Mouse (Mus musculus) testis, adult 2 months (tissue): ENCODE data around the gene Cfap20. TPM values are rescaled to one million over a fixed set of nuclear protein-coding genes. Genes with fewer than 3 reads are reported as not detected.
A peak's percentile ranks its signal among the peaks of the same experiment; 100 is the strongest.

Experiments used
- H3K27ac ChIP-seq: fragments of 200-500 bp; 2 replicates; pipeline ENCODE4 v1.5.1; 2012; ENCODE audit warnings: low read depth, low read length; ENCODE audit not compliant: control insufficient read depth, insufficient read depth
- H3K27me3 ChIP-seq: fragments of 200-500 bp; 2 replicates; pipeline ENCODE4 v1.6.1; 2012; ENCODE audit warnings: mild to moderate bottlenecking, low read length, moderate library complexity; ENCODE audit not compliant: control insufficient read depth, insufficient read depth
- H3K36me3 ChIP-seq: fragments of 200-500 bp; 2 replicates; pipeline ENCODE4 v1.6.1; 2012; ENCODE audit warnings: mild to moderate bottlenecking, low read length; ENCODE audit not compliant: control insufficient read depth, insufficient read depth
- H3K4me1 ChIP-seq: fragments of 200-500 bp; 2 replicates; pipeline ENCODE4 v1.6.1; 2012; ENCODE audit warnings: low read length; ENCODE audit not compliant: control insufficient read depth, insufficient read depth
- H3K4me3 ChIP-seq: fragments of 200-500 bp; 2 replicates; pipeline ENCODE4 v1.5.1; 2012; ENCODE audit warnings: low read depth, mild to moderate bottlenecking, low read length, moderate library complexity, mixed read lengths; ENCODE audit not compliant: control insufficient read depth
- CTCF ChIP-seq: fragments of 200-500 bp; IDR thresholded peaks from 2 replicates; pipeline ENCODE4 v1.5.1; 2012; ENCODE audit warnings: low read depth, mild to moderate bottlenecking, inconsistent platforms, low read length, moderate library complexity; ENCODE audit not compliant: control insufficient read depth, insufficient read depth, insufficient replicate concordance
- POLR2A ChIP-seq: fragments of 200-500 bp; IDR thresholded peaks from 2 replicates; pipeline ENCODE4 v1.6.1; 2012; ENCODE audit warnings: low read depth, mild to moderate bottlenecking, inconsistent platforms, low read length, moderate library complexity; ENCODE audit not compliant: control insufficient read depth
- polyA plus RNA-seq: library from polyadenylated mRNA; depleted of rRNA; stranded (reverse); fragments of >200 nt; gene quantifications from 2 replicates; pipeline ENCODE4 v1.2.3, GENCODE M21; 2012

The Cfap20 gene
- polyA plus RNA-seq, 1 experiment, result 103 TPM

GRCm38 (mm10) chr8:95445042-95445441 lies 10.4 kb upstream of the Cfap20 start:
- Histone ChIP-seq H3K27me3 (no peaks in the 10 kb centered on the region), H3K4me1 (no peaks in the 10 kb centered on the region), H3K4me3 (no peak overlapping the region), H3K36me3 (no peaks in the 10 kb centered on the region; the same call in 1 of the 2 replicates), H3K27ac (no peak overlapping the region)
- TF ChIP-seq CTCF, result no peak
- TF ChIP-seq POLR2A, result no peak

GRCm38 (mm10) chr8:95441491-95442039 lies 6.9 kb upstream of the Cfap20 start:
- H3K4me1 ChIP-seq, result no peaks in the 10 kb centered on the region
- no peak overlapping the region for H3K27ac ChIP-seq
- no peaks in the 10 kb centered on the region for H3K36me3 ChIP-seq
- no peaks in the 10 kb centered on the region for H3K27me3 ChIP-seq
- TF ChIP-seq POLR2A, result no peak
- no peak for TF ChIP-seq CTCF
- no peak overlapping the region for H3K4me3 ChIP-seq

- Histone ChIP-seq H3K4me1 (no peaks in the 10 kb centered on the region), H3K27ac (peak overlapping the region; percentile 32; the same call in 1 of the 2 replicates), H3K27me3 (no peaks in the 10 kb centered on the region), H3K4me3 (peak overlapping the region; percentile 71), H3K36me3 (no peaks in the 10 kb centered on the region)
- no peak for TF ChIP-seq POLR2A
- no peak for TF ChIP-seq CTCF
Observed at GRCm38 (mm10) chr8:95440168-95440709, 5.6 kb upstream of the Cfap20 start.

GRCm38 (mm10) chr8:95439421-95439820 lies 4.8 kb upstream of the Cfap20 start:
- no peaks in the 10 kb centered on the region for H3K4me1 ChIP-seq
- peak overlapping the region; percentile 56; the same call in 1 of the 2 replicates for H3K27ac ChIP-seq
- no peaks in the 10 kb centered on the region for H3K27me3 ChIP-seq
- H3K4me3 ChIP-seq, result peak overlapping the region; percentile 71
- TF ChIP-seq POLR2A, result no peak
- no peak for TF ChIP-seq CTCF
- no peaks in the 10 kb centered on the region for H3K36me3 ChIP-seq

GRCm38 (mm10) chr8:95437341-95437992 lies 2.8 kb upstream of the Cfap20 start:
- 0 out of 2 replicates have a peak, but pooled peaks cover 2% of the 10 kb centered on the region for H3K4me1 ChIP-seq
- H3K27me3 ChIP-seq, result no peaks in the 10 kb centered on the region
- no peaks in the 10 kb centered on the region for H3K36me3 ChIP-seq
- no peak for TF ChIP-seq CTCF
- no peak for TF ChIP-seq POLR2A
- no peak overlapping the region for H3K27ac ChIP-seq
- peak overlapping the region; percentile 70 for H3K4me3 ChIP-seq

- Histone ChIP-seq H3K27ac (no peak overlapping the region), H3K36me3 (no peaks in the 10 kb centered on the region), H3K27me3 (no peaks in the 10 kb centered on the region), H3K4me3 (peak overlapping the region; percentile 47), H3K4me1 (0 out of 2 replicates have a peak, but pooled peaks cover 5% of the 10 kb centered on the region)
- no peak for TF ChIP-seq CTCF
- TF ChIP-seq POLR2A, result no peak
Observed at GRCm38 (mm10) chr8:95435930-95436329, 1.3 kb upstream of the Cfap20 start.

- H3K36me3 ChIP-seq, result no peaks in the 10 kb centered on the region
- H3K4me3 ChIP-seq, result peak overlapping the region; percentile 80
- H3K27me3 ChIP-seq, result no peaks in the 10 kb centered on the region
- no peak overlapping the region for H3K27ac ChIP-seq
- 0 out of 2 replicates have a peak, but pooled peaks cover 5% of the 10 kb centered on the region for H3K4me1 ChIP-seq
- TF ChIP-seq POLR2A (no peak), CTCF (no peak)
Observed at GRCm38 (mm10) chr8:95435471-95435870, 802 bp upstream of the Cfap20 start.
